Comparison of ENCODE assay signal across 14 mouse cellular contexts in genomic region chr9:31775956-31776355, GRCm38 (mm10).
"Had no signal": no experiment of that assay in that cellular context is flagged by ENCODE, and none has a peak within 500 bp of the region (broad histone marks: within the 10 kb centered on the region; RNA-seq: fewer than 3 reads in every experiment).

No protein-coding gene starts in this region.

- H3K4me3 ChIP-seq: limb, embryonic 13.5 days; midbrain, embryonic 13.5 days; myocyte; neural tube, embryonic 15.5 days had no signal

- H3K36me3 ChIP-seq: limb, embryonic 13.5 days; midbrain, embryonic 13.5 days; neural tube, embryonic 15.5 days had no signal

- H3K4me1 ChIP-seq: limb, embryonic 13.5 days; midbrain, embryonic 13.5 days; neural tube, embryonic 15.5 days had no signal

- H3K9ac ChIP-seq: limb, embryonic 13.5 days; liver, embryonic 14.5 days; midbrain, embryonic 13.5 days; neural tube, embryonic 15.5 days had no signal

- H3K27ac ChIP-seq: kidney, postnatal 0 days; limb, embryonic 13.5 days; liver, embryonic 14.5 days; midbrain, embryonic 13.5 days; neural tube, embryonic 15.5 days had no signal

- DNase-seq: kidney, postnatal 36 days; layer of hippocampus, adult 9-11 months; layer of hippocampus, postnatal 36 days; lung, adult 2 months; lung, postnatal 10 days; right cerebral cortex, adult 18-20 months; right cerebral cortex, postnatal 25 days; thymus, postnatal 36 days had no signal

- H3K9me3 ChIP-seq: limb, embryonic 13.5 days; midbrain, embryonic 13.5 days; neural tube, embryonic 15.5 days had no signal

- H3K4me2 ChIP-seq: limb, embryonic 13.5 days; midbrain, embryonic 13.5 days; neural tube, embryonic 15.5 days had no signal

- ATAC-seq: midbrain, embryonic 13.5 days had no signal

- H3K27me3 ChIP-seq: limb, embryonic 13.5 days; midbrain, embryonic 13.5 days; neural tube, embryonic 15.5 days had no signal
